Mouse (Mus musculus): ENCODE results near the gene 4930430A15Rik.

The 4930430A15Rik gene

DNA sequence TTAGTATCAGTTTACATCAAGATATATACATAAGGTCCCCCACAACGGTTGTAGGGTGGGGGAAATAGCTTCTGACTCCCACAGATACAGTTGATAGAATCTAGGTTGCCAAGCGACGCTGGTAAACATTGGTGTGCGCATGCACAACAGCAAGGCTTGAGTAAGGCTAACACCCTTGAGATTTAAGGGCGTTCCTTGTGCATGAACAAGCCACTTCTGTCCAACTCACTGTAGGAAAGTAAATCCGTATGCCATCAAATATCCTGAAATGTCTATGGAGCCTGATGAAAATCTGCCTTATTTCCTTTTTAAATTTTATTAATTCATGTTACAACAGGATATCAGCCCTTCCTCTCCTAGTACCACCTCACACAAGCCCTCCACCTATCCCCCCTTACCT is at the start of gene 4930430A15Rik:
TSS of gene 4930430A15Rik (minus strand) at position 101 of the 400 bp plus-strand sequence.
- no peak for DNase-seq (ENCODE audit: low spot score)

DNA sequence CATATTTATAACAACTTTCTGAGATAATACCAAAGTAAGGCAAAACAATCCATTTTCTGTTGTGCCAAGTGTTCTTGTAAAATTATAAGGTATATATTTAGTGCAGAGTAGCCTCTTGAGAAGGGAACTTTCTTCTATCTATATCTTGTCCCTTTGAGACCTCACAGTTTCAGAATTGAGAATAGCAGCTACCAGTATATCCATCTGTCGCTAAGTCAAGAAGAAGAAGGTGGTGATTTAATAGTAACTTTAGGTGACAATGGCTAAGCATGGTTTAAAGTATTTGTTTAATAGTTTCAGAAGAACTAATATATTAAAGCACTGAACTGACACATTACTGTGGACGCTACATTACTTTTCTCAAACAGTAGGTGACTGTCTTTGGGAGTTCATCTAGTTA is 44.6 kb upstream of the 4930430A15Rik start, which contains the start of gene Olfr1277:
TSS of gene Olfr1277 (minus strand) at position 101 of the 400 bp plus-strand sequence.
- DNase-seq (ENCODE audit: low spot score) = no peak

DNA sequence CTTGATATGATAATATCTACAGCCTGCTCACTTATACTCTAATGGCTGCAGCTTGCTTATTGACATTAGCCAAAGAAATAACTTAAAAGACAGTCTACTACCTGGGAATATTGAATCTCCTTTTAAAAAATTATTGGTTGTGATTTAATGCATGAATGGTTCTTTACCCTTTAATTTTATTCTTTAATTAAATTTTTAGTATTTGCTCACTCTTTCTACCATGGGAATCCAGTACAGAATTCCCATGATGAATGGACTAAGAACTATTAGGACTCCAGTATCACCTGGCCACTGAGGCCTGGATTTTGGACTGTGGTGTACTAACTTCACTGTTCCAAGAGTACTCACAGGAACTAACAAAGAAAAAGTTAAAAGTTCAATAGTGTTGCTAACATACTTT is 24.8 kb upstream of the 4930430A15Rik start, which contains the start of gene Olfr1276:
TSS of gene Olfr1276 (plus strand) at position 301 of the 400 bp plus-strand sequence.
- DNase-seq (ENCODE audit: low spot score) = no peak

DNA sequence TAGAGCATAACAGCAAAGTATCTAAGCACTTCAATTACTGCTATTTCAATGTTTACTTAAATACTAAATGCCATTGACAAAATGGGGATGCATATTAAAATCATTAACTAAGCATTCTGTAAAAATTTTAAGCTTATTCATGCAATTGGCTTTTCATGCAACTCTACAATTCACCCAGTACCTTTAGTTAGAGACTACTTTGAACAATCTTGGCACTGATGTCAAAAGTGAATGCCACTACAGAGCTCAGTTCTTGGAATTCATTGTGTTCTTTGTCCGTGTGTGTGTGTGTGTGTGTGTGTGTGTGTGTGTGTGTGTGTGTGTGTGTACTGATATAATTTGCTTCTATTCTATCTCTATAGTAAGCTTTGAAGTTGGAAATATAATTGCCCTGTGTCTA is 5.8 kb upstream of the 4930430A15Rik start, which contains the start of gene Olfr1275:
TSS of gene Olfr1275 (minus strand) at position 101 of the 400 bp plus-strand sequence.
- no peak for DNase-seq (ENCODE audit: low spot score)

DNA sequence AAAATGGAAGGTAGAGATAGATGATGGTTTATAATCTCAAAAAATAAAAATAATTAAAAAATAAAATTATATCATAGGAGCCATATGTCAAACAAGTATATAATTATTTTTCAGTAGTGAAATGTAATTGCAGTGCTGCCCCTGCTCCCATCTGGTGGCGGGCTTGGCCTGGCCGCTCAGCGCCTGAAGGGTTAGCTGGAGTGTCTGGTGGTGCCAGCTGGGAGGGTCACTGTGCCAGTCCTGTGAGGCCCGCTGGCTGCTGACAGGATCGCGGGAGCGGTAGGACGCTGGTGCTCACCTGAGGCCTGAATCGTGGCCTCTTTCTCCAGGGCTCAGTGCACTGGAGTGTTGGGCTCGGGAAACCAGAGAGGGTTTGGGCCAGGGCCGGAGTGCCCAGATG is 47.3 kb downstream of the 4930430A15Rik start:
- no peak for DNase-seq (ENCODE audit: low spot score)

DNA sequence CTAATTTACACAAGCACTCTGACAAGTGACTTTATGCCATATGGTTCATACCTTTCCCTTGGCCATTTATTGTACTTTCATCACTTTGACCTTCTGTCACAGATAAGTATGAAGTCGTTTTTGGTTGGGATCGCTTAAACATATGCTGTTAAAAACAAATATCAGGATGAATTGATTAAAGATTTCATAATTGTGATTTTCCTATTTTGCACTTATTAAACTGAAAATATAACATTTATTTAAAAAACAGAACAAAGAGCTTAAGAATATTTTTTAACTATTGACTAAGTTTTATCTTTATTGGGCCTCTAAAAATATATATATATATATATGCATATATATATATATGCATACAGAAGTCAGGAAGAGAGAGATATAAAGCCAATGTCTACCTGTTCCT is 76.6 kb downstream of the 4930430A15Rik start, which contains the start of gene Gm15130:
TSS of gene Gm15130 (minus strand) at position 101 of the 400 bp plus-strand sequence.
- DNase-seq (ENCODE audit: low spot score) = no peak

DNA sequence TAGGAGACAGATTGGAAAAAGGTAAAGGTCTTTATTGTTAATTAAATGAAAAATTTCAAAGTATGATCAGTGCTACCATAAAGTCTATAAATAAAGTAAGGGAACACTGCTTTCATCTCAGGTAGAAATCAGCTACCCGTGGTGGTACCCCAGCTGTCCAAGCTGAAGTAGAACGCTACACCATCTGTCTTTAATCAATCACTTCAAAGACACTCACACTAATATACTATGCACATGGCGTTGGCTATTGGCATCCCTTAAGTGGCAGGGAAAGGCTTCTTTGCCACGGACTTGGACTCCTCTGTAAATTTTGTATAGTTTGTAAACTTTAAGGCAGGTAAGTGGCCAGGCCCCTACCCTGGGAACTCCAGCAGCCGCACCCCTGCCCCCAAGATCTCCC is 93.7 kb downstream of the 4930430A15Rik start:
- no peak for DNase-seq (ENCODE audit: low spot score)
